Mouse (Mus musculus) hindbrain, embryonic 16.5 days (tissue): ENCODE data around the gene Magt1. TPM values are rescaled to one million over a fixed set of nuclear protein-coding genes. Genes with fewer than 3 reads are reported as not detected.
"Not testable (repeated sequence)": the region's sequence is repeated elsewhere in the genome, so short reads cannot be mapped to it uniquely, and the experiment has no call there.

Experiments
- ATAC-seq: fragments of 200-750 bp; cut with Nextera tagmentation; 2 replicates; pipeline ENCODE4 v1.8.0; 2017; ENCODE audit warnings: moderate TSS enrichment, moderate library complexity
- H3K27ac ChIP-seq: fragments of 300-500 bp; sonication (generic); 2 replicates; pipeline ENCODE4 v1.5.1; 2014; ENCODE audit warnings: low read depth, mild to moderate bottlenecking, control low read depth, low read length, moderate library complexity
- H3K27me3 ChIP-seq: fragments of 300-500 bp; sonication (generic); replicated peaks from 2 replicates; pipeline ENCODE4 v1.6.1; 2014; ENCODE audit warnings: low read length; ENCODE audit not compliant: control insufficient read depth, insufficient read depth
- H3K36me3 ChIP-seq: fragments of 300-500 bp; sonication (generic); 2 replicates; pipeline ENCODE4 v1.6.1; 2014; ENCODE audit warnings: mild to moderate bottlenecking, low read length, moderate library complexity, mixed read lengths; ENCODE audit not compliant: control insufficient read depth, insufficient read depth
- H3K4me1 ChIP-seq: fragments of 300-500 bp; sonication (generic); 2 replicates; pipeline ENCODE4 v1.6.1; 2014; ENCODE audit warnings: low read depth, low read length; ENCODE audit not compliant: control insufficient read depth, insufficient read depth
- H3K4me2 ChIP-seq: fragments of 300-500 bp; sonication (generic); 2 replicates; pipeline ENCODE4 v1.6.1; 2014; ENCODE audit warnings: mild to moderate bottlenecking, low read length, control low read depth, moderate library complexity
- H3K4me3 ChIP-seq: fragments of 300-500 bp; sonication (generic); 2 replicates; pipeline ENCODE4 v1.5.1; 2014; ENCODE audit warnings: mild to moderate bottlenecking, low read length, control low read depth, moderate library complexity
- H3K9ac ChIP-seq: fragments of 300-500 bp; sonication (generic); 2 replicates; pipeline ENCODE4 v1.6.1; 2014; ENCODE audit warnings: low read depth, mild to moderate bottlenecking, control low read depth, low read length, moderate library complexity
- H3K9me3 ChIP-seq: fragments of 300-500 bp; sonication (generic); 2 replicates; pipeline ENCODE4 v1.6.1; 2014; ENCODE audit warnings: mild to moderate bottlenecking, low read length, moderate library complexity; ENCODE audit not compliant: control insufficient read depth
- WGBS: fragments of 180-500 bp; shearing (Covaris S2); extraction: QIAGEN DNeasy Blood & Tissue Kit; methylation state at CpG from one replicate; pipeline ENCODE4 v1.1.7; 2014; 5-methylcytosine and 5-hydroxymethylcytosine counted together
- polyA plus RNA-seq: library from polyadenylated mRNA; unstranded; fragments of >200 nt; fragmentation: Nextera tagmentation; extraction: Ambion mirVana; gene quantifications from 2 replicates; pipeline ENCODE4 v1.2.1, GENCODE M21; 2015

Gene Magt1
- polyA plus RNA-seq, 1 experiment from 2014 or later: 21.4 TPM

- Histone ChIP-seq H3K27ac (peak within 1 kb of the TSS; percentile 94), H3K9ac (peak within 1 kb of the TSS; percentile 85), H3K4me2 (peak within 1 kb of the TSS; percentile 55), H3K4me3 (peak within 1 kb of the TSS; percentile 65), H3K9me3 (no peaks in the 10 kb centered on the region), H3K4me1 (peaks cover 11% of the 10 kb centered on the region), H3K36me3 (no peaks in the 10 kb centered on the region), H3K27me3 (no peaks in the 10 kb centered on the region)
- peak; percentile 95 for ATAC-seq
- WGBS: 23% methylated on average over 42 of the region's 42 CpGs
These were observed 82.7 kb downstream of the Magt1 start, which contains the start of gene Atrx for GRCm38 (mm10) chrX:105928861-105929477. Gene Atrx, minus strand, starts transcription at chrX:105929403.

DNA sequence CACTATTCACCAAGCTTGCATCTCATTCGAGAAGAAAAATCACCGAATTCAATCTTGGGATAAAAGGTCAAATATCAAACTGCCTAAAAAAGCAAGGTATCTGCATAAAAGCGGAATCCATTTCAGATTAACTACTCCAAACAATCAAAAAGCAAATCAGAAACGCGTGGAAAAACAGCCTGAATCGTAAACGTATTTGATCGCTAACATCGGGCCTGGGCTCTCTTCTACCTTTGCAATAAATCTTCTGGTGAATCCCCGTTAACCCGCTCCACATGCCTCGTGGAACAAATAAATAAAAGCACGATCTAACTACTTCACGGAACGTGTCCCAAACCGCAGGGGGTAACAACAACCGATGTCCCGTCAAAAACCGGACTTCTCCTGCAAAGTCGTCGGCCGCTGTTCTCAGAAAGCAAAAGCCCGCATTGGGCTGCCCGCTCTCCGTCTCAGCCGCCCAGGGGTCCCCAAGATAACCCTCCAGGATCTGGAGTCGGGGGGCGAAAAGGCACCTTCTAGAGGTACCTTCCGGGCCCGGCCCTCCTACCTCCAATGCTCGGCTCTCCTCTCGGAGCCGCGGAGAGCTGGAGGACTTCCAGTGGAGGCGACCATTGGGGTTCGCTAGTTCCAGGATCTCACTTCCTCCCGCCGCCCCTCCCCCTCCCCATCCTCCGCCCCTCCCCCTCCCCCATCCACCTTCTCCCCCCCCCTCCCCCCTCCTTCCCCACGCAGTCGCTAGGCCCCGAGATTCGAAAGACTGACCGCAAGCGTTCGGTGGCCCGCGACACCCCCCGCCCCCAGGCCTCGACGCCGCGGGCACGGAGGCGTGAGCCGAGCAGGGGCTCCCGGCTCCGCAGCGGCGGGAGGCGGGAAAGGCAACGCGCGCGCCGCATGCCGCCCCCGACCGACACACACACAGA lies 83.5 kb downstream of the Magt1 start:
- peak overlapping the region; percentile 94 for H3K27ac ChIP-seq
- WGBS: 25% methylated on average over 40 of the region's 69 CpGs
- peak; percentile 59 for ATAC-seq
- no peaks in the 10 kb centered on the region for H3K9me3 ChIP-seq
- peak overlapping the region; percentile 55 for H3K4me2 ChIP-seq
- no peaks in the 10 kb centered on the region for H3K27me3 ChIP-seq
- peak overlapping the region; percentile 85 for H3K9ac ChIP-seq
- H3K36me3 ChIP-seq: no peaks in the 10 kb centered on the region
- peaks cover 11% of the 10 kb centered on the region for H3K4me1 ChIP-seq
- H3K4me3 ChIP-seq: peak overlapping the region; percentile 65

DNA sequence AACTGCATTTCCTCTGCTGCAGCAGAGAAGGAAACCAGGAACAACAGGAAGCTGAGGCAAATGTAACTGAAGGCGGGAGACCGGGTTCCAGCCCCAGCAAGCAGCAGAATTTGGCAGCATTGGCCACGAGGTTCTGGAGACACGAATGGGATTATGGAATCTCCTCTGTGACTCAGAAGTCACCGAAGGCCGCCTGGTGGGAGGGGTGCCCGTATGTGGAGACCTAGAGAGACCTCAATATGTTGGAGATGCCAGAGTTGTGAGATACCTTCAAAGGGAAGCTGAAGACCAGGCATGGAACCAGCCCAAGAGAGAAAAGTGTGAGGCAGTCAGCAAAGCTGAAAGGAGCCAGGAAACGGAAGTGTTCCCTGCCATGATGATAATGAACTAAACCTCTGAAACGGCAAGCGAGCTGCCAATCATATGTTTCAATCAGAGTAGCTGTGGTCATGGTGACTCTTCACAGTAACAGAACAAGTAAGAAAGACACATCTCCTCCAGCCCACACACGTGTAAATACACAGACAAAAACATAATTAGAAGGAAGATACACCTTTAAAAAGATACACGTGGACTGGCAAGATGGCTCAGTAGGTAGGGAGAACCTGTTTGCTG lies 85.5 kb downstream of the Magt1 start:
- ATAC-seq: no peak
- peak overlapping the region; percentile 55 for H3K4me2 ChIP-seq
- H3K27me3 ChIP-seq: no peaks in the 10 kb centered on the region
- H3K9me3 ChIP-seq: no peaks in the 10 kb centered on the region
- 72% methylated on average over 12 of the region's 12 CpGs for WGBS
- H3K9ac ChIP-seq: no peak overlapping the region
- no peak overlapping the region for H3K4me3 ChIP-seq
- no peak overlapping the region for H3K27ac ChIP-seq
- peaks cover 11% of the 10 kb centered on the region for H3K4me1 ChIP-seq
- no peaks in the 10 kb centered on the region for H3K36me3 ChIP-seq

DNA sequence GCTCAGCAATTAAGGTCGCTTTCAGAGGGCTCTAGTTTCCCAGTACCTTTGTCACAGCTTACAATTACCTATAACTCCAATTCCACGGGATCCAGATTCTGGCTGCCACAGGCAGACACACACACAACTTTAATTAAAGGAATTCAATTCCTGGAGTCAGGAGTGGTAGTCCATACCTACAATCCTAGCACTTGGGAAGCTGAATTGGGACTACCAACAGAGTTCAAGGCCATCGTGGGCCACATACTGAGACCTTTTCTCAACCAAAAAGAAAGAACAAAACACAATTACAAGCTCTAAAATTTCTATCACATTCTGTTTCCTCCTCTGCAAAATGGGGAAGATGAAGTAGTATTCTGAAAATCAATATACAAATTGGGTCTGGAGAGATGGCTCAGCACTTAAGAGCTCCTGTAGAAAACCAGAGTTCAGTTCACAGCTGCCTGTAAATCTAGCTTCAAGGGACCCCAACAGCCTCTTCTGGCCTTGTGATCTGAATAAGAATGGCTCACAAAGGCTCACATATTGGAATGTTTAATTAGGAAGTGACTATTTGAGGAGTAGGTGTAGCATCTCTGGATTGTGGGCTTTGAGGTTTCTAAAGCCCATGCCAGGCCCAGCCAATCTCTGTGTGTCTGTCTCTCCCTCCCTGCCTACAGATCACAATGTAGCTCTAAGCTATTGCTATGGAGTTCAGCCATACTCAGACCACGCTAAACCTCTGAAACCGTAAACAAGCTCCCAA lies 87.2 kb downstream of the Magt1 start:
- Histone ChIP-seq H3K36me3 (no peaks in the 10 kb centered on the region), H3K4me3 (no peak overlapping the region), H3K4me2 (no peak overlapping the region), H3K9me3 (no peaks in the 10 kb centered on the region), H3K4me1 (peaks cover 11% of the 10 kb centered on the region), H3K9ac (no peak overlapping the region), H3K27ac (no peak overlapping the region), H3K27me3 (no peaks in the 10 kb centered on the region)
- 91% methylated on average over 5 of the region's 5 CpGs for WGBS
- no peak for ATAC-seq

DNA sequence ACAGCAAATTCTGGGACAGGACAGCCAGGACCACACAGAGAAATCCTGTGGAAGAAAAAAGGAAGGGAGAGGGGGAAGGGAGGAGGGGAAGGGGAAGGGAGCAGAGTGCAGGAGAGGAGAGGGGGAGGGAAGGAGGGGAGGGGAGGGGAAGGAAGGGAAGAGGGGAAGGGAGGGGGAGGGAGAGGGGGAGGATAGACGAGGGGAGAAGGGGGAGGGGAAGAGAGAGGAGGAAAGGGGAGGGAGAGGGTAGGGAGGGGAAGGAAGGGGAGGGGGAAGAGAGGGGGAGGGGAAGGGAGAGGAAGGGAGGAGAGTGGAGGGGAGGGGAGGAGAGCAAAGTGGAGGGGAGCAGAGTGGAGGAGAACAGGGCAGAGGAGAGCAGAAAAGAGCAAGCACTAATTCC lies 87.8 kb downstream of the Magt1 start:
- Histone ChIP-seq H3K9me3 (no peaks in the 10 kb centered on the region), H3K27me3 (no peaks in the 10 kb centered on the region), H3K4me2 (no peak overlapping the region), H3K4me1 (peaks cover 11% of the 10 kb centered on the region), H3K4me3 (no peak overlapping the region), H3K27ac (no peak overlapping the region), H3K9ac (no peak overlapping the region), H3K36me3 (no peaks in the 10 kb centered on the region)
- WGBS: 45% methylated on average over 1 of the region's 1 CpGs
- ATAC-seq: no peak

GRCm38 (mm10) chrX:105922986-105923385 lies 88.7 kb downstream of the Magt1 start:
- not testable (repeated sequence) for H3K27me3 ChIP-seq, H3K27ac ChIP-seq, H3K9me3 ChIP-seq, H3K4me2 ChIP-seq, ATAC-seq, H3K4me3 ChIP-seq, H3K9ac ChIP-seq, H3K36me3 ChIP-seq
- WGBS: 85% methylated on average over 7 of the region's 7 CpGs
- H3K4me1 ChIP-seq: peaks cover 11% of the 10 kb centered on the region

DNA sequence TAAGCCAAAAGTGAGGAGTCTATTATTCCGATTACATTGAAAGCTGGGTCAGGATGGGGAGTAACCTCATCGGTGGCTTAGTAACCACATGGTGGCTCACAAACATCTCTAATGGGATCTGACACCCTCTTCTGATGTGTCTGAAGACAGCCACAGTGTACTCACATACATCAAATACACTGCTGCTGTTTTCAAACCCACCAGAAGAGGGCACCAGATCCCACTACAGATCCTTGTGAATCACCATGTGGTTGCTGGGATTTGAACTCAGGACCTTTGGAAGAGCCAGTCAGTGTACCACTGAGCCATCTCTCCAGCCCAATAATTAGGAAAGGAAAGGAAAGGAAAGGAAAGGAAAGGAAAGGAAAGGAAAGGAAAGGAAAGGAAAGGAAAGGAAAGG lies 90.3 kb downstream of the Magt1 start:
- no peaks in the 10 kb centered on the region for H3K9me3 ChIP-seq
- H3K27ac ChIP-seq: no peak overlapping the region
- no peaks in the 10 kb centered on the region for H3K27me3 ChIP-seq
- H3K4me3 ChIP-seq: no peak overlapping the region
- ATAC-seq: no peak
- peaks cover 5% of the 10 kb centered on the region for H3K4me1 ChIP-seq
- H3K4me2 ChIP-seq: no peak overlapping the region
- 100% methylated on average over 2 of the region's 2 CpGs for WGBS
- H3K36me3 ChIP-seq: no peaks in the 10 kb centered on the region
- H3K9ac ChIP-seq: no peak overlapping the region
